Mouse (Mus musculus): ENCODE data around the gene Tldc1. TPM values are rescaled to one million over a fixed set of nuclear protein-coding genes. Genes with fewer than 3 reads are reported as not detected.
A peak's percentile ranks its signal among the peaks of the same experiment; 100 is the strongest.

Gene Tldc1
- polyA plus RNA-seq, 1 experiment = 10.8 TPM

- Histone ChIP-seq H3K4me3 (replicated peaks; ENCODE audit: extremely low read depth, low read depth, low read length) (no peak overlapping the region), H3K4me1 (ENCODE audit: control insufficient read depth, insufficient read depth, low read length) (no peaks in the 10 kb centered on the region; the same call in 1 of the 2 replicates)
- TF ChIP-seq CTCF (IDR thresholded peaks at IDR 0.05; ENCODE audit: insufficient read depth, low read length) (no peak), POLR2A (IDR thresholded peaks at IDR 0.05; ENCODE audit: borderline replicate concordance, extremely low read depth, low read depth, low read length) (no peak)
- 51% methylated on average over 12 of the region's 12 CpGs for WGBS
- no peak for DNase-seq
These were observed 39.2 kb upstream of the Tldc1 start for GRCm38 (mm10) chr8:119817446-119817845.

GRCm38 (mm10) chr8:119816219-119816618 lies 38.0 kb upstream of the Tldc1 start:
- TF ChIP-seq POLR2A (IDR thresholded peaks at IDR 0.05; ENCODE audit: borderline replicate concordance, extremely low read depth, low read depth, low read length) (no peak), CTCF (IDR thresholded peaks at IDR 0.05; ENCODE audit: insufficient read depth, low read length) (no peak)
- H3K4me1 ChIP-seq (ENCODE audit: control insufficient read depth, insufficient read depth, low read length) = no peaks in the 10 kb centered on the region; the same call in 1 of the 2 replicates
- H3K4me3 ChIP-seq (replicated peaks; ENCODE audit: extremely low read depth, low read depth, low read length) = no peak overlapping the region
- WGBS = 81% methylated on average over 6 of the region's 6 CpGs
- DNase-seq = no peak

DNA sequence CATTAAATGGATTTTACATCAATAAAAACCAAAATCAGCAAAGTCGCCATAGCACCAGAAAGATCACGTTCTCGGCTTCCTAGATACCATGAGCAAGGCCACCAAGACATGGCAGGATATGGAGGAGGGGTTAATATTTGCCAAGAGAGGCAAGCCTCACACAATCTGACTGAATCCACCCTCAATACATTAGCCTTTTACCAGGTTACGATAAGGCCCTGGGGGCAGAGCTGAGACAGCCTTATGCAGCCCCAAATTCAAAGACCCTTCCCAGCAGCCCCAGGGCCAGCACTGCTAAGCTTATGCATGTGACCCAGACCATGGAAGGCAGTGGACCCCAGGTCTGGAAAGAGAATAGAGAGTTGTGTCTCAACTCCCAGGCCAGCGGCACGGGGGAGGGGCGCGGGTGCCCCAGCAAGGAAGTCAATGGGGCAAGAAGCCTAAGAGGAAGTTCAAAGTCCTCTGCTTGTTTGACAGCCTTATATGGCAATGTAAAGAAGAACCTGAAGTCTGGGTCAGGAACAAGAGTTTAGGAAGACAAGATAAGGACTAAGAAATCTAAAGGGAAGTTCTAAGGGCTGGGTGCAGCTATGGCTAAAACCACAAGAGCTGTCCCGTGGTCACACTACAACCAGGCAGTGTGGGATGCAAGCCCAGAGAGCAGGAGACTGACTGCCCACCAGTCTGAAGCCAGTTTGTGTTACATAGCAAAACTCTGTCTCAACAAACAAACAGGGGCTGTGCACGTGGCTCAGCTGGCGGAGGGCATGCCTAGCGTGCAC lies 34.6 kb upstream of the Tldc1 start:
- 59% methylated on average over 12 of the region's 12 CpGs for WGBS
- TF ChIP-seq CTCF (IDR thresholded peaks at IDR 0.05; ENCODE audit: insufficient read depth, low read length) (no peak), POLR2A (IDR thresholded peaks at IDR 0.05; ENCODE audit: borderline replicate concordance, extremely low read depth, low read depth, low read length) (no peak)
- Histone ChIP-seq H3K4me3 (replicated peaks; ENCODE audit: extremely low read depth, low read depth, low read length) (no peak overlapping the region), H3K4me1 (ENCODE audit: control insufficient read depth, insufficient read depth, low read length) (no peaks in the 10 kb centered on the region; the same call in 1 of the 2 replicates)
- no peak for DNase-seq

GRCm38 (mm10) chr8:119811925-119812324 lies 33.7 kb upstream of the Tldc1 start:
- Histone ChIP-seq H3K4me3 (replicated peaks; ENCODE audit: extremely low read depth, low read depth, low read length) (no peak overlapping the region), H3K4me1 (ENCODE audit: control insufficient read depth, insufficient read depth, low read length) (peaks cover under 1% of the 10 kb centered on the region; the same call in 1 of the 2 replicates)
- no peak for TF ChIP-seq POLR2A (IDR thresholded peaks at IDR 0.05; ENCODE audit: borderline replicate concordance, extremely low read depth, low read depth, low read length)
- TF ChIP-seq CTCF (IDR thresholded peaks at IDR 0.05; ENCODE audit: insufficient read depth, low read length) = peak; percentile 28; the same call in 1 of the 2 replicates
- WGBS = 44% methylated on average over 6 of the region's 6 CpGs
- no peak for DNase-seq

GRCm38 (mm10) chr8:119810953-119811499 lies 32.8 kb upstream of the Tldc1 start:
- TF ChIP-seq CTCF (IDR thresholded peaks at IDR 0.05; ENCODE audit: insufficient read depth, low read length) (no peak), POLR2A (IDR thresholded peaks at IDR 0.05; ENCODE audit: borderline replicate concordance, extremely low read depth, low read depth, low read length) (no peak)
- 90% methylated on average over 14 of the region's 14 CpGs for WGBS
- H3K4me1 ChIP-seq (ENCODE audit: control insufficient read depth, insufficient read depth, low read length) = 0 out of 2 replicates have a peak, but pooled peaks cover 3% of the 10 kb centered on the region
- no peak for DNase-seq
- no peak overlapping the region for H3K4me3 ChIP-seq (replicated peaks; ENCODE audit: extremely low read depth, low read depth, low read length)

DNA sequence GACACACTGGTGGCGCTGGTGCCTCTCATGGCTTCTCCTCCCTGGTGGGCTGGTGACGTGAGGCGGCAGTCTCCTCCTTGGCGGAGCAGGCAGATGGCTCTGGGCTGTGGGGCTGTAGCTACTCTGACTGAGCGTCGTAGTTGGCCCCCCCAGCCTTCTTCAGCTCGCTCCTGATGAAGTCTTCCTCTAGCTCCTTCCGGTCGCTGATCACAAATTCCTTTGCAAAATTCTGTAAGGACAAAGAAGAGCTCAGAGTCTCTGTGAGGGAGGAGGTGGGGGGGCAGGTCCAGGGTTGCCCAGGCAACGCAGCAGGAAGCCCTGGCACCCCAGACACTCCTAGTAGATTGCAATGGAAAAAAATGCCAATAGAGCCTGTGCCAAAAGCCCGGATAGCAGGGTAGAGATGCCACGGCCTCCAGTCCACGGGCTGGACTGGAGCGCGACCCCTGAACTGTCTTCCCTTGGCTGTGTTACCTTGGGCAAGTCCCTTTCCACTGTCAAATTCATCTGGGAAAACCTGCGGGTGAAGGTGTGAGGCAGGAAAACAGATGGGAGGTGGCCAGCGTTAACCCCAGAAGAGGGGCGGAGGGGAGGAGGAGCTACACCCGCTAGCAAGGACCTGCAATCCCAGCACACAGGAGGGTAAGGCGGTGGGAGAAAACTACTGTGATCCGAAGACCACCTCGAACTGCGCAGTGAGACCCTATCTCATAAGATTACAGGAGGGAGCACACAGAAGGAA lies 32.1 kb upstream of the Tldc1 start:
- no peak for DNase-seq
- 86% methylated on average over 23 of the region's 23 CpGs for WGBS
- no peak overlapping the region for H3K4me3 ChIP-seq (replicated peaks; ENCODE audit: extremely low read depth, low read depth, low read length)
- H3K4me1 ChIP-seq (ENCODE audit: control insufficient read depth, insufficient read depth, low read length) = 0 out of 2 replicates have a peak, but pooled peaks cover 3% of the 10 kb centered on the region
- no peak for TF ChIP-seq CTCF (IDR thresholded peaks at IDR 0.05; ENCODE audit: insufficient read depth, low read length)
- no peak for TF ChIP-seq POLR2A (IDR thresholded peaks at IDR 0.05; ENCODE audit: borderline replicate concordance, extremely low read depth, low read depth, low read length)

DNA sequence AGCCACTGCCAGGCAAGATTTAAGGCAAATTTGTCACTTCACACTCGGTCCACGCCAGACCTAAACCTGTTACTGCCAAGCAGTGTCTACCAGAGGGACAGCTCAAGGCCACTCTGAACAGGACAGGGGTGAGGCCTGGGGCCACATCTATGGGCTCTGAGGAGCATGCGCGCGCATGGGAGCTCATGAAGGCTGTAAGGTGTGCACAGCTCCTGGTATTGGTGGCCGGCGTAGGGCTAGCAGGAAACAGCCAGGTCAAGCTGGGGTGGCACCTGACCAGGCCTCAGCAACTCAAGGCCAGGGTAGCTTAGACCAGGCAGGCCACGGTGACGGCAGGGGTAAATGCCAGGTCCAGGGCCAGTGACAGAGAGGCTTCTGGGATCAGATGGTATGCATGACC lies 31.4 kb upstream of the Tldc1 start:
- Histone ChIP-seq H3K4me1 (ENCODE audit: control insufficient read depth, insufficient read depth, low read length) (0 out of 2 replicates have a peak, but pooled peaks cover 3% of the 10 kb centered on the region), H3K4me3 (replicated peaks; ENCODE audit: extremely low read depth, low read depth, low read length) (no peak overlapping the region)
- 95% methylated on average over 9 of the region's 9 CpGs for WGBS
- DNase-seq = no peak
- no peak for TF ChIP-seq CTCF (IDR thresholded peaks at IDR 0.05; ENCODE audit: insufficient read depth, low read length)
- TF ChIP-seq POLR2A (IDR thresholded peaks at IDR 0.05; ENCODE audit: borderline replicate concordance, extremely low read depth, low read depth, low read length) = no peak

DNA sequence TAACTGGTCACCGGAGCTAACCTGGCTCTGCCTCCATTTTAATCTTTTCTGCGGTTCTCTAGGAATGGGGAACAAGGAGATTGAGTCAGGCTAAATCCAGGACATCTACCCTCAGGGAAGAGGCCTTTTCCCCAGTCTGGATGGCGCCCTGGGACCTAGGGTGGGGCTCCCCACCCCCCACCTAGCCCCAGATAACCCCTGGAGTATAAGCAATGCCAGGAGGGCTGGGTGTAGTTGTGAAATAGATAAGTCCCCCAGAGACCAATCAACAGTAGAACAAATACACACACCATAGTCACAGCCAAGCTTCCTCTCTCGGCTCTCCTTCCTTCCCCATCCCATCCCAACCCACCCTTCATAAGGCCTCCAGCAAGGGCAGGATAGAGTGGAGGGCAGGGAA lies 29.5 kb upstream of the Tldc1 start:
- Histone ChIP-seq H3K4me3 (replicated peaks; ENCODE audit: extremely low read depth, low read depth, low read length) (no peak overlapping the region), H3K4me1 (ENCODE audit: control insufficient read depth, insufficient read depth, low read length) (0 out of 2 replicates have a peak, but pooled peaks cover 3% of the 10 kb centered on the region)
- DNase-seq = no peak
- TF ChIP-seq POLR2A (IDR thresholded peaks at IDR 0.05; ENCODE audit: borderline replicate concordance, extremely low read depth, low read depth, low read length) (no peak), CTCF (IDR thresholded peaks at IDR 0.05; ENCODE audit: insufficient read depth, low read length) (no peak)
- 86% methylated on average over 4 of the region's 4 CpGs for WGBS

Measured in lung, adult 2 months (tissue).